Mouse (Mus musculus): Measurements from ENCODE around the gene Rtn1. TPM values are rescaled to one million over a fixed set of nuclear protein-coding genes. Genes with fewer than 3 reads are reported as not detected.

Gene Rtn1
- polyA plus RNA-seq, 1 experiment = 941 TPM

DNA sequence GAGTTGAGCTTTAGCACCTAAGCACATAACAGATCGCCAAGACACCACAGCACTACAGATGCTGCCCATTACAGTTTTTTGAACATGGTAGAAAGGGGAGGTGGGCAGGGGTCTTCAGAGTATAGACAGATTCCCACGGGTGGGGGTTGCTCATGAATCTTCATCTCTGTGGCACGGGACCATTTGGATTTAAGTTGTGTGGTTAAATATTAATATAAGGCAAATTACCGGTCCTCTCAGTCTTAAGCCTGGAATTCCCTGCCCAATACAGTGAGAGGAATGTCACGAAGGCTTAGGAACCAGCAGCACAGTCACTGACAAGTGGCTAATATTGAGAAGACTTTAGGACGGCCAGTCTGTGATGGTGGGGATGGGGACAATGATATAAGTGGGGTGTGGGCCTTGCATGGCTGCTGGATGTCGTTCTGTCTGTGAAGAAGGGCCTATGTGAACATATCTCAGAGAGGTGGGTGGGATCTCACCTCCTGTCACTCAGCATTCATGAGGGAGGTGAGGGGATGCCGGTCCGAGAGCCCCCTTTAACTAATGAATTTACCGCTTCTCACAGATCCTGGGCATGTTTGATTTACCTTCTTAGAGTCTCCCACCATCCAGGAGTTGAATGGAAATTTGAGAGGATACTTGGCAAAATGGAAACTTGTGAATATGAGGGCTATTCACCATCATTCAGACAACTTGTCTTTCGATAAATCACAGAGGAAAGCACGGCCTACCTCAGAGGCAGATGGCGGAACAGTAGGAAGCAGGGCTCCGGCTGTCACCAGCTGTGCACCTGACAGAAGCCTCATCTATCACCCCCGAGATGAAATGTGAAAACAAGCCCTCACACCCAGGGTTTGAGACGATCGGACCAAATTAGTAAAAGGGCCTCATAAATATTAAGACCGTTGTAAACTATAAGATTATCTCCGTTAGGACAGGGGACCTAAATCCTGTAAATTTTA is 175.7 kb downstream of the Rtn1 start:
- peak; percentile 85 to 87 for DNase-seq
- H3K27ac ChIP-seq (ENCODE audit: insufficient read depth, low read length) = peak overlapping the region; percentile 88; the same call in 1 of the 2 replicates
- WGBS = 29% methylated on average over 19 of the region's 19 CpGs
- no peaks in the 10 kb centered on the region for H3K27me3 ChIP-seq (ENCODE audit: control insufficient read depth, insufficient read depth, low read length)
- no peak for TF ChIP-seq CTCF (IDR thresholded peaks at IDR 0.05; ENCODE audit: borderline replicate concordance, insufficient read depth, low read depth, low read length)
- no peak for TF ChIP-seq POLR2A (IDR thresholded peaks at IDR 0.05; ENCODE audit: borderline replicate concordance, insufficient read depth, low read length)
- H3K4me1 ChIP-seq (ENCODE audit: control insufficient read depth, insufficient read depth, low read length) = peaks cover 12% of the 10 kb centered on the region; the same call in 1 of the 2 replicates
- H3K4me3 ChIP-seq (replicated peaks; ENCODE audit: insufficient read depth, low read depth, low read length) = peak overlapping the region; percentile 73

DNA sequence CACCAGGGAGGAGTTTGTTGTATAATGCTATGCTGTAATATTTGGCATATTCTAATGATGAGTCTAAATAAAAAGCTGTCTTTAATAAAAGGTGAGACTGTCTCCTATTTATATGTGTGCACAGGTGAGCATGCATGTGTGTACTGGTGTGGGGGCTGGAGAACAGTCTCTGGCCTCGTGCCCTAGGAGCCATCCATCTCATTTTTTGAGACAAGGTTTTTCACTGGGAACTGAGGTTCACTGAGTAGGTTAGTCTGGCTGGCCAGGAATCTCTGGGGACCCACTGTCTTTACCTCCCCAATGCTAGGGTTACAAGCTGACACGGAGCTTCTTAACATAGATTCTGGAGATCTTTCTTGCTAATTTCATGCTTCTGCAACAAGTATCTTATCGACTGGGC is 176.7 kb downstream of the Rtn1 start:
- H3K27ac ChIP-seq (ENCODE audit: insufficient read depth, low read length) = no peak overlapping the region
- no peaks in the 10 kb centered on the region for H3K27me3 ChIP-seq (ENCODE audit: control insufficient read depth, insufficient read depth, low read length)
- H3K4me1 ChIP-seq (ENCODE audit: control insufficient read depth, insufficient read depth, low read length) = peaks cover 12% of the 10 kb centered on the region; the same call in 1 of the 2 replicates
- TF ChIP-seq CTCF (IDR thresholded peaks at IDR 0.05; ENCODE audit: borderline replicate concordance, insufficient read depth, low read depth, low read length) (no peak), POLR2A (IDR thresholded peaks at IDR 0.05; ENCODE audit: borderline replicate concordance, insufficient read depth, low read length) (no peak)
- no peak overlapping the region for H3K4me3 ChIP-seq (replicated peaks; ENCODE audit: insufficient read depth, low read depth, low read length)
- 52% methylated on average over 3 of the region's 3 CpGs for WGBS
- peak in 1 of 2 experiments; percentile 42 for DNase-seq

DNA sequence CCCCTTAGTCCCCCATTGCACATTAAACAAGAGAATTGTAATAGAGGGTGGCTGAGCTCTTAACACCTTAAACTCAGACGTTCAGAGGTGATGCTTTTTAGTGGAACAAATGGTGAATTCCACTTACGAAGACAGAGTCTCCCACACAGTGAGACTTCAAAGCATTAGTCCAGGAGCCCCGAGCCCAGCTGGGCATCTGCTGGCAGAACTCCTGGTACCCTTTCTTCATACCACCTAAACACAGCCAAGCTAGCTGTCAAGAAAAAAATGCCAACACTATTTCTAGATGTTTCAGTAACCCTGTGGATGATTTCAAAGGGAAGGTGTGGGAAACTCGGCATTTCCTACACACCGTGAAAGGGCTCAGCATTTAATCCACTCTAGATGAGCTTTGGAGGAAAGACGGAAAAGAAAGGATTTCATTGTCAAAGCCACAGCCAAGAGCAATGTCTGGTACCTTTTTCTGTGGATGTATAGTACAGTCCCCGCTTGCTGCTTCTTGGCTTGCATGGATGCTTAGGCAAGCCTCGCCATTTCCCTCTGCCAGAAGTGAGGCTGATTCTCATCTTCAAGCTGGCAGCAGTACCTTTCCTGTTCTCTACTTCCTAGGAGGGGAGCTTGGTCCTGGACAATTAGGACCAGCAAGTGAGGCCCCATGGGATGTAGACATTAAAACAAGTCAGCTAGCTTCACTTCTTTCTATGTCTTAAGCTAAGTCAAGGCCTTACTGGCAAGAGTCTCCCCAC is 179.2 kb downstream of the Rtn1 start:
- WGBS = 8% methylated on average over 8 of the region's 8 CpGs
- H3K4me1 ChIP-seq (ENCODE audit: control insufficient read depth, insufficient read depth, low read length) = peaks cover 23% of the 10 kb centered on the region
- H3K27ac ChIP-seq (ENCODE audit: insufficient read depth, low read length) = peak overlapping the region; percentile 19
- DNase-seq = peak; percentile 61 to 69
- H3K27me3 ChIP-seq (ENCODE audit: control insufficient read depth, insufficient read depth, low read length) = no peaks in the 10 kb centered on the region
- TF ChIP-seq POLR2A (IDR thresholded peaks at IDR 0.05; ENCODE audit: borderline replicate concordance, insufficient read depth, low read length) (no peak), CTCF (IDR thresholded peaks at IDR 0.05; ENCODE audit: borderline replicate concordance, insufficient read depth, low read depth, low read length) (no peak)
- no peak overlapping the region for H3K4me3 ChIP-seq (replicated peaks; ENCODE audit: insufficient read depth, low read depth, low read length)

DNA sequence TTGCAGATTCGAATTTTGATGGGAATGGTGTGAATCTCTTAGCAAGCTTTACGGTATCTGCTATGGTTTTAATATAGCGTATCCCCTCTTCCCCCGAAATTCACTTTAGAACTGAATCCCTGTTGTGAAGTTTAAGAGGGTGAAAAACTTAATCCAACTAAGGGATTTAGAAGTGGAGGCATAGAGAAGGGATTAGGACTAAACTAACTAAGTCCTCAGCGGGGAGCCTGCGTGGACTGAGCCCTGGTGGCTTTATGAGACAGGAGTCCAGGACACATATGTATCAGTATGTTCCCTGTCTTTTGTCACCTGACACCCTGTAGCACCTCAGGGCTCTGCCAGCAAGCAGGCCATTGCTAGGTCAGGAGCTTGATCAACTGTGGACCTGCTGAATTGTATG is 181.1 kb downstream of the Rtn1 start:
- Histone ChIP-seq H3K27me3 (ENCODE audit: control insufficient read depth, insufficient read depth, low read length) (no peaks in the 10 kb centered on the region), H3K27ac (ENCODE audit: insufficient read depth, low read length) (no peak overlapping the region), H3K4me3 (replicated peaks; ENCODE audit: insufficient read depth, low read depth, low read length) (no peak overlapping the region), H3K4me1 (ENCODE audit: control insufficient read depth, insufficient read depth, low read length) (peaks cover 31% of the 10 kb centered on the region)
- DNase-seq = no peak
- TF ChIP-seq CTCF (IDR thresholded peaks at IDR 0.05; ENCODE audit: borderline replicate concordance, insufficient read depth, low read depth, low read length) (no peak), POLR2A (IDR thresholded peaks at IDR 0.05; ENCODE audit: borderline replicate concordance, insufficient read depth, low read length) (no peak)
- WGBS = 83% methylated on average over 6 of the region's 6 CpGs

DNA sequence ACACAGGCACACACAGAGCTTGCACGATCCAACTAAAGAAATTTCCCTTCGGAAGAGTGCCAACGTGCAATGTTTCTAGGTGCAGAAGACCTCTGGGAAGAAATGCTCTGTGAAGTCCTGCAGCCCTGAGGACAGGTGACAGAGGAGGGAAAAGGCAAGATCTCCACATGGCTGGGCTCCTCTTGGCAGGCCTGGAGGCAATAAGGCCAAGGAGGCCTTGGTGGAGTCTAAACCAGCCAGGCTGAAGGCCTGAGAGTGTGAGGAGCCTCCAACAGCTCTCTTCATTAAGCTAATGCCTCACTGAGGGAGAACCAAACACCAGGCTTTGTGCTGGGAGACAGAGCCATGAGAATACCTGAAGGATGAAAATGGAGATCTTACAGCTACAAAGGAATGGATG is 183.5 kb downstream of the Rtn1 start:
- Histone ChIP-seq H3K4me1 (ENCODE audit: control insufficient read depth, insufficient read depth, low read length) (peaks cover 29% of the 10 kb centered on the region), H3K4me3 (replicated peaks; ENCODE audit: insufficient read depth, low read depth, low read length) (no peak overlapping the region), H3K27me3 (ENCODE audit: control insufficient read depth, insufficient read depth, low read length) (no peaks in the 10 kb centered on the region), H3K27ac (ENCODE audit: insufficient read depth, low read length) (peak overlapping the region; percentile 37; the same call in 1 of the 2 replicates)
- peak in 1 of 2 experiments; percentile 46 for DNase-seq
- TF ChIP-seq CTCF (IDR thresholded peaks at IDR 0.05; ENCODE audit: borderline replicate concordance, insufficient read depth, low read depth, low read length) (no peak), POLR2A (IDR thresholded peaks at IDR 0.05; ENCODE audit: borderline replicate concordance, insufficient read depth, low read length) (no peak)
- 36% methylated on average over 3 of the region's 3 CpGs for WGBS

DNA sequence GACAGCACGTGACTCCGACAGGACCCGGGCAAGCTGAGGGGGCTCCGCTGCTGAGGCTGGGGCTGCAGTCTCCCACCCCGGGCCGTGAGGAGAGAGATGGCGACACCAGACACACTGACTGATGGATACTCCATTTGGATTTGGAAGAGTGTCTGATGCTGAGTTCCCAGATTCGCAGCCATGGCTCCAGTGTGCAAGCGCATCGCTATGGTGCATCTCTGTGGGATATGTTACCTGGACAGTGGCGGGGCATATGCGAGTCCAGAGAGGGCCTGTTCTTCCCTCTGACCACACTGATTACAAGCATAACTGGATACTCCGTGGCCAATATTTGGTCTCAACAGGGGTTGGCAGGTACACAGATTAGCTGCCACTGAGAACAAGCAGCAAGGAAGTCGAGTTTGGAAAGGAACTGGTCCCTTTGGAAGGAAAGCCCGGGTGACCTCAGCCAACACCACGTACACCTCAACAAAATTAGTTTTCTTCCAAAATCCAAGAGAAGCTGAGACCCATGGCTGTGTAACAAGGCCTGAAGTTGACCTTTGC is 185.2 kb downstream of the Rtn1 start:
- no peak overlapping the region for H3K4me3 ChIP-seq (replicated peaks; ENCODE audit: insufficient read depth, low read depth, low read length)
- 25% methylated on average over 16 of the region's 16 CpGs for WGBS
- peaks cover 25% of the 10 kb centered on the region for H3K4me1 ChIP-seq (ENCODE audit: control insufficient read depth, insufficient read depth, low read length)
- TF ChIP-seq CTCF (IDR thresholded peaks at IDR 0.05; ENCODE audit: borderline replicate concordance, insufficient read depth, low read depth, low read length) (no peak), POLR2A (IDR thresholded peaks at IDR 0.05; ENCODE audit: borderline replicate concordance, insufficient read depth, low read length) (no peak)
- peak overlapping the region; percentile 21 for H3K27ac ChIP-seq (ENCODE audit: insufficient read depth, low read length)
- peak; percentile 49 to 69 for DNase-seq
- no peaks in the 10 kb centered on the region for H3K27me3 ChIP-seq (ENCODE audit: control insufficient read depth, insufficient read depth, low read length)

DNA sequence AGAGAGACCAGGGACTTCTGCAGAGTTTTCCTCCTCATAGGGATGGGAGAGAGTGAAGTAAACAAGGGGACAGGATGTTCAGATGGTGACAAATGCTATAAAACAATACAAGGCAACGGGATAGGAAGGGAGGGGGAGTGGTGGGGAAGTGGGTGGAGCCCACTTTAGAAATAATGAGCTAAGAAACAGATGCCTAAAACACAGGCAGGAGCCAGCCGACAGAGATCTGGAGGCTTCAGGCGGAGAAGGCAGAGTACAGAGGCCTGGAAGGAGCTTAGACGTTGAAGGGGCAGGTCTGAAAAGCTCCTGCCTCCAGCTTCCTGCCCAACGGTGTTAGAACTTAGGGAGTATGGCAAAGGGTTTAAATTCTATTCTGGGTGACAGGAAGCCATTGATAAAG is 195.3 kb downstream of the Rtn1 start:
- WGBS = 59% methylated on average over 5 of the region's 5 CpGs
- Histone ChIP-seq H3K27ac (ENCODE audit: insufficient read depth, low read length) (no peak overlapping the region), H3K4me3 (replicated peaks; ENCODE audit: insufficient read depth, low read depth, low read length) (no peak overlapping the region), H3K27me3 (ENCODE audit: control insufficient read depth, insufficient read depth, low read length) (no peaks in the 10 kb centered on the region), H3K4me1 (ENCODE audit: control insufficient read depth, insufficient read depth, low read length) (no peaks in the 10 kb centered on the region; the same call in 1 of the 2 replicates)
- TF ChIP-seq CTCF (IDR thresholded peaks at IDR 0.05; ENCODE audit: borderline replicate concordance, insufficient read depth, low read depth, low read length) (no peak), POLR2A (IDR thresholded peaks at IDR 0.05; ENCODE audit: borderline replicate concordance, insufficient read depth, low read length) (no peak)
- DNase-seq = no peak

Data from cerebellum, adult 2 months (tissue).